Comparison of ENCODE assay signal across 18 mouse cellular contexts in the genomic region with DNA sequence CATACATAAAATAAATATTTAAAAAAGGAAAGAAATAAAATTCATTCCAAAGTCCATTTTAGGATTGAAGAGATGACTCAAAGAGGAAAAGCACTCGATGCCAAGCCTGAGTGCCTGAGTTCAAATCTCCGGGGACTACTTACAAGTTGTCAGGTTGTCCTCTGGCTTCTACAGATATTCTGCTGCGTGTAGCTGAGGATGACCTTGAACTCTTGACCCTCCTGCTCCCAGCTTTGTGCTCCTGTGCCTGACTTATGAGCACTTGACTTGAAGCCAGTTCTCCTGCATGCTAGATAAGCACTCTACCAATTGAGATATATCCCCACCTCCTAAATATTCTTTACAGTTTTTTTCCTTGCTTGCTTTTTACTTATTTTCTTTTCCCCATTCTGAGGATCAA.
"Had no signal": no experiment of that assay in that cellular context is flagged by ENCODE, and none has a peak within 500 bp of the region (broad histone marks: within the 10 kb centered on the region; RNA-seq: fewer than 3 reads in every experiment).

No protein-coding gene starts in this region.

- ATAC-seq: midbrain, embryonic 16.5 days had no signal

- H3K36me3 ChIP-seq: liver, embryonic 13.5 days; midbrain, embryonic 12.5 days; neural tube, embryonic 13.5 days had no signal

- H3K9ac ChIP-seq: liver, embryonic 13.5 days; midbrain, embryonic 12.5 days; neural tube, embryonic 13.5 days had no signal

- H3K4me1 ChIP-seq: liver, embryonic 13.5 days; midbrain, embryonic 12.5 days; neural tube, embryonic 13.5 days had no signal

- H3K4me3 ChIP-seq: layer of hippocampus, adult 2 months; liver, embryonic 13.5 days; midbrain, embryonic 12.5 days; myocyte; neural tube, embryonic 13.5 days had no signal

- H3K9me3 ChIP-seq: liver, embryonic 13.5 days; midbrain, embryonic 12.5 days; neural tube, embryonic 13.5 days had no signal

- H3K4me2 ChIP-seq: liver, embryonic 13.5 days; midbrain, embryonic 12.5 days; neural tube, embryonic 13.5 days had no signal

- H3K27ac ChIP-seq: layer of hippocampus, adult 2 months; liver, embryonic 13.5 days; midbrain, embryonic 12.5 days; neural tube, embryonic 13.5 days; stomach, postnatal 0 days had no signal

- DNase-seq: kidney, adult 18-20 months; kidney, adult 9 months; kidney, postnatal 4 days; layer of hippocampus, adult 9-11 months; liver, embryonic 13.5 days; lung, adult 2 months; lung, postnatal 14 days; lung, postnatal 4 days; right cerebral cortex, postnatal 4 days; thymus, adult 2 months; thymus, postnatal 14 days; thymus, postnatal 4 days had no signal

- H3K27me3 ChIP-seq: liver, embryonic 13.5 days; midbrain, embryonic 12.5 days; neural tube, embryonic 13.5 days had no signal
